Mouse (Mus musculus): ENCODE results near the gene Tenm4. TPM values are rescaled to one million over a fixed set of nuclear protein-coding genes. Genes with fewer than 3 reads are reported as not detected.

Tenm4 gene
- total and polyA plus RNA-seq, 3 experiments, result 9.2 to 15.2 TPM; not detected in 1

DNA sequence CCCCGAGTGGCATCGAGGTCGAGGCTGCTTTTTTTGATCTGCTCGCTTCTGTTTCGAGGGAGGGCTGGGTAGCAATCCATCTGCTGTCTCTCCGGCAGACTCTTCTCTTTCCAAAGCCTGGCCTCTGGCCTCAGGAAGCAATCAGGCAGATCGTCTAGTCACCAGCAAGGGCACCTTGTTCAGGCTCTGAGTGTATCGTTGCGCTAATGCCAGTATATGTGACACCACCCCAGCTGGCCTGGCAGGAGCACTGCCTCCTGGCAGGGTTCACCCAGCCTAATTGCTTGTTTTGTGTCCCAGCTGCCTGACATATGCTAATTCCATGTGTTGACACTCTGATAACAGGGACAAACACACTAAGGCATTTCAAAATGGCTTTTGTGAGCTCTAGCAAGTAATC lies 661.5 kb downstream of the Tenm4 start:
- no peaks in the 10 kb centered on the region for H3K9me3 ChIP-seq (replicated peaks; ENCODE audit: insufficient read depth, low read length)
- TF ChIP-seq MXI1 (IDR thresholded peaks at IDR 0.05; ENCODE audit: low read depth, low read length), result no peak
- no peak for TF ChIP-seq E2F4 (IDR thresholded peaks at IDR 0.05; ENCODE audit: borderline replicate concordance, low read depth, low read length)
- TF ChIP-seq TBP (IDR thresholded peaks at IDR 0.05; ENCODE audit: low read depth, low read length), result no peak
- TF ChIP-seq TAL1 (IDR thresholded peaks at IDR 0.05; ENCODE audit: low read length), result no peak
- TF ChIP-seq HCFC1 (IDR thresholded peaks at IDR 0.05; ENCODE audit: low read depth, low read length), result no peak
- TF ChIP-seq RCOR1 (IDR thresholded peaks at IDR 0.05; ENCODE audit: low read depth, low read length), result no peak
- no peak for TF ChIP-seq NRF1 (IDR thresholded peaks at IDR 0.05; ENCODE audit: insufficient read depth, low read depth, low read length, poor library complexity, severe bottlenecking)
- H3K4me3 ChIP-seq (ENCODE audit: control insufficient read depth in 1 of 2, insufficient read depth in 1 of 2, low read depth in 2 of 2, low read length in 2 of 2), result no peak overlapping the region
- no peaks in the 10 kb centered on the region; a peak in 1 of 4 replicates for H3K36me3 ChIP-seq (ENCODE audit: control insufficient read depth in 1 of 2, insufficient read depth in 2 of 2, low read length in 2 of 2)
- H3K27me3 ChIP-seq (ENCODE audit: control insufficient read depth in 1 of 2, insufficient read depth in 2 of 2, low read length in 2 of 2), result no peaks in the 10 kb centered on the region
- H3K4me1 ChIP-seq (ENCODE audit: control insufficient read depth in 1 of 2, insufficient read depth in 2 of 2, low read length in 2 of 2), result no peaks in the 10 kb centered on the region
- DNase-seq (ENCODE audit: low read depth, low spot score), result no peak
- no peak overlapping the region for H3K9ac ChIP-seq (ENCODE audit: control insufficient read depth, low read depth, low read length, poor library complexity, severe bottlenecking)
- H3K27ac ChIP-seq (ENCODE audit: control insufficient read depth, low read depth, low read length), result no peak overlapping the region
- no peaks in the 10 kb centered on the region for H3K79me2 ChIP-seq (ENCODE audit: control insufficient read depth, insufficient read depth, low read length, poor library complexity)

DNA sequence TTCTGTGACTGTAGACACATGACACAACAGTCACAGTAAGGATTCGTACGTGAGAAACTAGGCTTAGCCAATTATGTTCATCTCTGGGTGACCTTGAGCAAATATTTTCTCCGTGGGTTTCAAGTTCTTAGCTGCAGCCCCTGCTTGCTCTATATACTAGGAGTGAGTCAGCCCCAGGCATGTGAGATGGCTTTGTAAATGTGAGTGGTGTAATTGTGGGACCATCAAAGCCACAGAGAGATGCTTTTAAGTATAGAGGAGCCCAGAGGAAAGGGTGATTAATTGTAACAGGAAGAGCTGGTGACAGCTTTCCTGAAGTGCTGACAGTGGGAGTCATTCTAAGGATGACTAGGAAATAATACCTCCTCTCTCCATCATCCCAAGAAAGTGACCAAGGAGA lies 662.0 kb downstream of the Tenm4 start:
- TF ChIP-seq USF2 (IDR thresholded peaks at IDR 0.05; ENCODE audit: borderline replicate concordance in 1 of 2, insufficient read depth in 1 of 2, low read depth in 1 of 2, low read length in 2 of 2) (no peak), NRF1 (IDR thresholded peaks at IDR 0.05; ENCODE audit: insufficient read depth, low read depth, low read length, poor library complexity, severe bottlenecking) (no peak), RCOR1 (IDR thresholded peaks at IDR 0.05; ENCODE audit: low read depth, low read length) (no peak), TCF12 (IDR thresholded peaks at IDR 0.05; ENCODE audit: low read depth, low read length) (no peak), MYB (IDR thresholded peaks at IDR 0.05; ENCODE audit: low read depth, low read length) (no peak), HCFC1 (IDR thresholded peaks at IDR 0.05; ENCODE audit: low read depth, low read length) (no peak), E2F4 (IDR thresholded peaks at IDR 0.05; ENCODE audit: borderline replicate concordance, low read depth, low read length) (no peak), SMC3 (IDR thresholded peaks at IDR 0.05; ENCODE audit: low read depth, low read length) (no peak), CTCF (IDR thresholded peaks at IDR 0.05 in 2 of 3, conservative IDR thresholded peaks at IDR 0.05 in 1 of 3; ENCODE audit: control insufficient read depth in 1 of 3, insufficient read depth in 1 of 3, low read depth in 2 of 3, low read length in 3 of 3, poor library complexity in 1 of 3, severe bottlenecking in 1 of 3) (no peak), ZMIZ1 (IDR thresholded peaks at IDR 0.05; ENCODE audit: low read depth, low read length) (no peak)
- no peak overlapping the region for H3K4me3 ChIP-seq (ENCODE audit: control insufficient read depth in 1 of 2, insufficient read depth in 1 of 2, low read depth in 2 of 2, low read length in 2 of 2)
- DNase-seq (ENCODE audit: low read depth, low spot score), result no peak
- no peak overlapping the region for H3K9ac ChIP-seq (ENCODE audit: control insufficient read depth, low read depth, low read length, poor library complexity, severe bottlenecking)
- H3K9me3 ChIP-seq (replicated peaks; ENCODE audit: insufficient read depth, low read length), result no peaks in the 10 kb centered on the region
- H3K4me1 ChIP-seq (ENCODE audit: control insufficient read depth in 1 of 2, insufficient read depth in 2 of 2, low read length in 2 of 2), result no peaks in the 10 kb centered on the region
- no peaks in the 10 kb centered on the region; a peak in 1 of 4 replicates for H3K36me3 ChIP-seq (ENCODE audit: control insufficient read depth in 1 of 2, insufficient read depth in 2 of 2, low read length in 2 of 2)
- H3K79me2 ChIP-seq (ENCODE audit: control insufficient read depth, insufficient read depth, low read length, poor library complexity), result no peaks in the 10 kb centered on the region
- no peaks in the 10 kb centered on the region for H3K27me3 ChIP-seq (ENCODE audit: control insufficient read depth in 1 of 2, insufficient read depth in 2 of 2, low read length in 2 of 2)
- no peak overlapping the region for H3K27ac ChIP-seq (ENCODE audit: control insufficient read depth, low read depth, low read length)
